Mouse (Mus musculus) layer of hippocampus, adult 8-10 months (tissue): ENCODE data around the gene Zfp638. TPM values are rescaled to one million over a fixed set of nuclear protein-coding genes. Genes with fewer than 3 reads are reported as not detected.
"Not testable (repeated sequence)": the region's sequence is repeated elsewhere in the genome, so short reads cannot be mapped to it uniquely, and the experiment has no call there.

ENCODE experiments used
- DNase-seq, 2 experiments: peaks; one replicate each; pipeline ENCODE4 v3.0.0; 2022; ENCODE audit warnings: low spot score in 2 of 2
- total RNA-seq, 4 experiments: library from RNA; stranded (reverse); gene quantifications; 2 replicates each; pipeline ENCODE4 v1.2.4; 2022

Gene Zfp638
- total RNA-seq, 4 experiments from 2014 or later, result 115 to 150 (median 133) TPM

DNA sequence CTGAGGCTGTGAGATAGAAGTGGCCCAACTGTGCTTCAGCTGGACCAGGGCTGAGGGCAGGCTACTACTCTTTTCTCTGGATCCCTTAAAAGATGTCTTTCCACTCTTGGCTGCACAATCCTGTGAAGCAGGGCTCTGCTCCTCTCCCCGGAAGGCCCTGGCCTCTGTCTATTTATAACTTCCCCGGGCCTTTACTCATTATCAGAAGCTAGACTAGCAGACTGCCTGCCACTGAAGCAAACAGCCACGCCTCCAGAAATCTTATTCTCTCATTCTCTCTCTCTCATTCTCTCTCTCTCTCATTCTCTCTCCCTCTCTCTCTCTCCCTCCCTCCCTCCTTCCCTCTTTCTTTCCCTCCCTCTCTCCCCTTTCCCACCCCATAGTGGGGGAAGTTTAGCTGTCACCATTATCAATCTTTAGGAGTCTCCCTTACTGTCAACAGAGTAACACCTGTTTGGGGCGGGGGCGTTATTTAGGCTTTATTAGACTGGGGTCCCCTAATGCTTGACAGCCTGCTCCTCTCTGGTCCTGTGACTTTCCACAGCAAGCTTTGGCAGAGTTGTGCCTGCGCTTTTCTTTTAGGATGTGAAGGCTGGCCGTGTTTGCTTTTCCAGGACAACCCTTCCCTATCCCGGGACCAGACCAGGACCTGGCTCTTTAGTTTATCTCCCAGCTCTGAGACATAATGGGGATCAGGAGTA, 142.4 kb downstream of the Zfp638 start:
- DNase-seq, result no peak

DNA sequence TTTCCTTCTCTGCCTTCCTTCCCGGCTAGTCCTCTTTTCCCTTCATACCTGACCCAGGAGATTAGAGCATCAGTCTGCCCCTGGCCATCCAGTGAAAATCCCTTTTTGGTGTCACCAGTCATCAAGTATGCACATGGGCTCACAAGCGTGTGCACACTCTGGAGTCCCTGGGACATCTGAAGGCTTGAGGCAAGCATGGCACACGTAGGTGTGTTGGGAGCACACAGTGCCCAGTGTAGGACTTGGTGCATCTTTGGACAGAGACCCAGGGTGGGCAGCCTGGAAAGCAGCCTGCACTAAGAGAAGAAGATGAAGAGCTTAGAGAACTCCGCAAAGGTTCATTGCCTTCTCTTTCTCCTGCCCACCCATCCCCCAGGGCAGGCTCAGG, 143.0 kb downstream of the Zfp638 start:
- DNase-seq, result no peak

DNA sequence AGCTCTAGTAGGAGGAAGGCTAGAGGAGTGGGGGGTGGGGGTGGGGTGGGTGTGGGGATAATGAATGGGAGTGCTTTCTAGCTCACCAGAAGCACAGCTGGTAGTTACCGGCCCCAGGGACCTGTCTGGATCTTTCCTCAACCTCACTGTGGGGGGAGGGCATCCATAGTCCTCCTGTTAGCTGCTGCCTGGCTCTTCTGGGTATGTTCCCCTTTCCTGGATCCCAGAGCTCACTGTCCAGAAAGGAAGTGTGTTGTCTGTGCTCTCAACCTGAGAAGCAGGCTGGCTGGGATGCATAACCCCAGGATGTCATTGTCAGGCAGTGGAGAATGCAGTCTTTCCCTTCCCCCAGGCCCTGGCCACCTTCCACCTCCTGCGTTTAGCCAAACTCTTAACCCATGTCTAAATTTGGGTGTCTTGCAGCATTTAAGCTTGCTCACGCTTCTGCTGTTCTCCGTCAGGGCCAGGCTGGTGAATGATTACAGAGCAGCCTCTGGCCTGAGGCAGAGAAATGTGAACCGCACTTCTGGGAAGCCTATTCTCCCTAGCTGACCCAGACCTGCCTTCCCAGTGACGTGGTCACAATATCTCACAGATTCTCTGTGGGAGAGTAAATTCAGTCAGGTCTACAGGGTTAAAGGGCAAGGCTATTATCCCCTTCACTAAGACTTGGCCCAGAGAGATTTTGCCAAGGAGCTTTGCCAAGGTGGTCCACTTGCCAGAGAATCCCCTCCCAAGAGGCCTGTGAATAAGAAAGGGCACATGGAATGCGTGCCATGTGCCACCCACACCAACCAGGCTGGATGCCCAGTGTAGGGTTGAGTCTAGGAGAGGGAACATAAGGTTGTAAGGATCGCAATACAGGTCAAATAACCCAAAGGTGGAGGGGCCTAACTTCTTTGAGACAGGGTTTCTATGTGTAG, 143.7 kb downstream of the Zfp638 start:
- DNase-seq, result no peak

DNA sequence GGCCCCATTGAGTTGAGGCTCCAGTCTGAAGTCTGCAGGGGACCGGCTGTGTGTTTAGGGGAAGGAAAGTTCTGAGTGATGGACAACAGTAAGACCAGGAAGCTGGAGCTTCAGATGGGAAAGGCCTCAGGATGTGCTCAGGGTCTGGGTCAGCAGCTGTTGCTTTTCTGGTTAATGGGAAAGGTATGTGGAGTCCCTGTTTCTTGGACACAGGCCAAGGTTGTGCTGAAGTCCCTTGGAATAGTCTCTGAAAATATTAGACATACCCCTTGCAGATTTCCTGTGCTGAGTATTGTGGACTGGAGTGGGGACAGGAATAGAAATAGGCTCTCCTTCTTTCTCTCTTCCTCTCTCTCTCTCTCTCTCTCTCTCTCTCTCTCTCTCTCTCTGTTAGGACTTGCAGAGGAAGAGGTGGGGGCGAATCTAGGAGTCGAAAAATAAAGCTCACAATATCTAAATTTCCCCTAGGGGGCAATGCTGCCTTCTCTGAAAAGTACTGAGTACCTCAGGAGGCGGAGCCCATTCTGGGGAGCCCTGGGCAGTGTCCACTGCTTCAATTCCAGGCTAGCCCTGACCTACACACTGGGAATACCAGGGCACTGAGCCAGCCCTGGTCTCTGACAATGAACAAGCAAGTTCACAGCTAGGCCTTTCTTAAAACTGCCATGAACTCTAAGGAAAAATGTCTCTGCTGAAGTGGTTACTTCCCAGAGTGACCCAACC, 148.2 kb downstream of the Zfp638 start:
- DNase-seq, result not testable (repeated sequence)

DNA sequence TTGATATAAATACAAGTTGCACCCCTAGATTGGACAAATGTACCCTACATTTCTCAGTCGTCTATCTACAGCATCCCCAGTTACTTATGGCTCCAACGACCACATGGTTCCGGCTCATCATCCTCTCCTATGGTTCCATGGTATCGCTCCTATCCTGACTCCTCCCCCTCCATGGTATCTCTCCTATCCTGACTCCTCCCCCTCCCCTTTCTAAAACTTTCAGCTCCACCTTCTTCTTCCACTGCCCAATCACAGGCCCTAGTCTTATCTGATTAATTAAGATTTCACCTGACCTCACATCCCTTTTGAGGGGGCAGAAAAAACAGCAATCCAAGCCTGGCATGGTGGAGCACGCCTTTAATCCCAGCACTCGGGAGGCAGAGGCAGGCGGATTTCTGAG, 149.9 kb downstream of the Zfp638 start:
- DNase-seq, result no peak

- no peak for DNase-seq
These were observed 150.5 kb downstream of the Zfp638 start for GRCm38 (mm10) chr6:84017392-84017791.

- DNase-seq, result no peak
These were observed 152.1 kb downstream of the Zfp638 start for GRCm38 (mm10) chr6:84018906-84019550.

GRCm38 (mm10) chr6:84020002-84020401, 153.1 kb downstream of the Zfp638 start:
- DNase-seq, result no peak

DNA sequence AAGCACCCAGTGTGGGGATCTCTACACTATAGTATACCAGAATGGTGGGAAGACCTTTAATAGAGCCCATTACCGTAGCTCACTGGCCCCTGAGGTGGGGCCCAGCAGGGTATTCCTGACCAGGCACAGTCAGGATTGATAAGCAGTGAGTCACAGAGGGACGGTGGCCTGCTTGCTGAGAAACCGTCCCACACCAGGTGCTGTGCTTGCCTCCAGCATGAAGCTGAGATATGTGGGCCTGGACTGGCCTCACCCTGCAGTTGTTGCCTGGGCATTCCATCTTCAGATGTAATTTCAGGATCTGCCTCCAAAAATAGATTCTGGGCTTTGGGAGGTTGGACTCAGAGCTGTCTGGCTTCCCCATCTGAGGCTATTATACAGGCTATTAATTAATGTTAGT, 155.1 kb downstream of the Zfp638 start:
- no peak for DNase-seq

DNA sequence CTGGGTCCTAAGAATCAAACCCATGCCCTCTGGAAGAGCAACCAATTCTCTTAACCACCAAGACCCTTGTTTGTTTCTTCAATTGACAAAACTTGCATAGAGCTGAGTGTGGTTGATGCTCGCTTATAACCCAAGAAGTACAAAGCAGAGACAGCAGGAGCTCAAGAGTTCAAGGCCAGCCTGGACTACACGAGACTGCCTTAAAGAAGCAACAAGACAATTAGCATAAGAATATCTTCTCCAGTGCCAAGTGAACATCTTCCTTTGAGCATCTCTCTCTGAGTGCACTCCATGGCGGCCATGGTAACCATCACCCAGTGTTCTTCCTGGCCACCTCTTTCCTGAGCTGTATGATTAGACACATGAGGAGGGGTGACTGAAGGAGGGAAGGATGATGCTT, 158.7 kb downstream of the Zfp638 start:
- DNase-seq, result no peak

- DNase-seq, result no peak
These were observed 161.9 kb downstream of the Zfp638 start for GRCm38 (mm10) chr6:84028791-84029190.

DNA sequence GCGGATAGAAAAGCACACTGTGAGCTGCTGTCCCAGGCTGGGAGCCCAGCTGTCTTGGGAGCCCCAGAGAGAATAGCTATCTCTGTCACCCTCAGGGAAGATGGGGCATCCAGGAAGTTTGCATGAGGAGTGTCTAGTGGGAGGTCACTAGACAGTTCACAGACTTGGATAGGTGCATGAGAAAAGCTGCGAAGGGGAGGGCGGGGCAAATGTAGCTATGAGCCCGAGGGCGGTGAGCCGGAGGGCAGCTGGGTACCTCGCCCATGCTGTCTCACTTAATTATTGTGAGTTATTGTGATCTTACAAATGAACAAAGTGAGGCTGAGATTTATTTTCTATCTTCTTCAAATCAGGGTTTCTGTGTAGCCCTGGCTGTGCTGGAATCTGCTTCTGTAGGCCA, 162.9 kb downstream of the Zfp638 start:
- DNase-seq, result no peak

- not testable (repeated sequence) for DNase-seq
These were observed 165.6 kb downstream of the Zfp638 start for GRCm38 (mm10) chr6:84032516-84032915.

Other genes starting within 250 kb of the Zfp638 start
- gene Clec4f, start 210.9 kb upstream of the Zfp638 start, total RNA-seq, result not detected
- not detected for gene Cd207, start 189.3 kb upstream of the Zfp638 start, total RNA-seq
- gene Vax2, start 155.8 kb upstream of the Zfp638 start, total RNA-seq, result not detected
- gene Atp6v1b1, start 124.1 kb upstream of the Zfp638 start, total RNA-seq, result under 1 TPM in 3 of 4 experiments, not detected in 1; 0.22 to 0.82 (median 0.29) TPM
- gene Ankrd53, start 104.5 kb upstream of the Zfp638 start, total RNA-seq, result not detected
- gene Tex261, start 91.3 kb upstream of the Zfp638 start, total RNA-seq, result 10 to 100 TPM; 48.3 to 59.3 (median 53.5) TPM
- 10 to 100 TPM; 45.1 to 56.5 (median 51.3) TPM for gene Nagk, start 72.1 kb upstream of the Zfp638 start, total RNA-seq
- 10 to 100 TPM; 43.0 to 66.4 (median 57.0) TPM for gene Paip2b, start 35.4 kb upstream of the Zfp638 start, total RNA-seq
- 1 to 10 TPM; 1.2 to 3.5 (median 2.7) TPM for gene Dysf, start 141.5 kb downstream of the Zfp638 start, total RNA-seq